Mouse (Mus musculus) liver, embryonic 14.5 days (tissue): ENCODE data around the gene Cpt1a. TPM values are rescaled to one million over a fixed set of nuclear protein-coding genes. Genes with fewer than 3 reads are reported as not detected.
A peak's percentile ranks its signal among the peaks of the same experiment; 100 is the strongest.

Experiments
- ATAC-seq: fragments of 200-750 bp; cut with Nextera tagmentation; 2 replicates; pipeline ENCODE4 v1.8.0; 2017; ENCODE audit warnings: moderate number of reproducible peaks, mild to moderate bottlenecking, moderate library complexity; ENCODE audit not compliant: insufficient read depth
- DNase-seq, 3 experiments: peaks; one replicate each; pipeline ENCODE4 v3.0.0-alpha.2; 2012 to 2013; ENCODE audit warnings: low read depth in 3 of 3, low spot score in 3 of 3
- H3K27ac ChIP-seq: fragments of 300-500 bp; sonication (generic); 2 replicates; pipeline ENCODE4 v1.5.1; 2014; ENCODE audit warnings: moderate library complexity, mild to moderate bottlenecking, control low read depth, inconsistent platforms
- H3K27me3 ChIP-seq: fragments of 300-500 bp; sonication (generic); 2 replicates; pipeline ENCODE4 v1.6.1; 2014; ENCODE audit warnings: mild to moderate bottlenecking, low read length, moderate library complexity; ENCODE audit not compliant: control insufficient read depth, insufficient read depth
- H3K36me3 ChIP-seq: fragments of 300-500 bp; sonication (generic); replicated peaks from 2 replicates; pipeline ENCODE4 v1.6.1; 2014; ENCODE audit warnings: low read depth; ENCODE audit not compliant: control insufficient read depth, insufficient read depth
- H3K4me1 ChIP-seq, 2 experiments: fragments of 200-500 bp in 1 of 2; fragments of 300-500 bp in 1 of 2; sonication (generic) in 1 of 2; replicated peaks; 2 replicates each; pipeline ENCODE4 v1.6.1; 2012 to 2014; ENCODE audit warnings: antibody characterized with exemption in 1 of 2, inconsistent platforms in 1 of 2, low read length in 1 of 2; ENCODE audit not compliant: control insufficient read depth in 2 of 2, insufficient read depth in 2 of 2
- H3K4me2 ChIP-seq: fragments of 300-500 bp; sonication (generic); 2 replicates; pipeline ENCODE4 v1.6.1; 2014; ENCODE audit warnings: low read depth, mild to moderate bottlenecking, control low read depth, moderate library complexity
- H3K4me3 ChIP-seq, 2 experiments: fragments of 200-500 bp in 1 of 2; fragments of 300-500 bp in 1 of 2; sonication (generic) in 1 of 2; 2 replicates each; pipeline ENCODE4 v1.5.1; 2012 to 2014; ENCODE audit warnings: low read depth in 2 of 2, low read length in 2 of 2, mild to moderate bottlenecking in 2 of 2, control low read depth in 1 of 2, inconsistent platforms in 1 of 2, moderate library complexity in 1 of 2; ENCODE audit not compliant: insufficient read depth in 1 of 2
- H3K9ac ChIP-seq: fragments of 300-500 bp; sonication (generic); replicated peaks from 2 replicates; pipeline ENCODE4 v1.6.1; 2014; ENCODE audit warnings: mild to moderate bottlenecking, control low read depth, moderate library complexity
- H3K9me3 ChIP-seq: fragments of 300-500 bp; sonication (generic); 2 replicates; pipeline ENCODE4 v1.6.1; 2016; ENCODE audit warnings: low read length, mixed read lengths; ENCODE audit not compliant: control insufficient read depth
- CTCF ChIP-seq: IDR thresholded peaks from 2 replicates; pipeline ENCODE4 v1.5.1; 2016; ENCODE audit warnings: antibody characterized with exemption, low read depth, control low read depth
- EP300 ChIP-seq: IDR thresholded peaks from 2 replicates; pipeline ENCODE4 v1.6.1; 2016; ENCODE audit warnings: antibody characterized with exemption, low read depth
- WGBS: fragments of 180-500 bp; shearing (Covaris S2); extraction: QIAGEN DNeasy Blood & Tissue Kit; methylation state at CpG from one replicate; pipeline ENCODE4 v1.1.7; 2014; ENCODE audit not compliant: insufficient replicate concordance; 5-methylcytosine and 5-hydroxymethylcytosine counted together
- polyA plus RNA-seq, 2 experiments: library from polyadenylated mRNA; depleted of rRNA in 1 of 2; stranded (reverse) in 1 of 2; unstranded in 1 of 2; fragments of >200 nt; fragmentation: Nextera tagmentation in 1 of 2; extraction: Ambion mirVana in 1 of 2; gene quantifications; 2 replicates each; pipeline versions ENCODE4 v1.2.1 to v1.2.3; 2012 to 2014

Gene Cpt1a
- polyA plus RNA-seq, 2 experiments: 4.6 to 5.2 TPM

GRCm38 (mm10) chr19:3324271-3324811 lies 2.2 kb downstream of the Cpt1a start:
- H3K9ac ChIP-seq: peak overlapping the region; percentile 71
- H3K4me3 ChIP-seq: peak overlapping the region; percentile 39 to 68
- H3K27ac ChIP-seq: peak overlapping the region; percentile 70; the same call in 1 of the 2 replicates
- H3K4me2 ChIP-seq: peak overlapping the region; percentile 94
- WGBS: 2% methylated on average over 17 of the region's 17 CpGs
- peaks cover 18 to 50% of the 10 kb centered on the region in 2 experiments for H3K4me1 ChIP-seq
- no peak for ATAC-seq
- no peak for TF ChIP-seq CTCF
- H3K36me3 ChIP-seq: no peaks in the 10 kb centered on the region
- no peaks in the 10 kb centered on the region for H3K9me3 ChIP-seq
- DNase-seq: no peak
- no peaks in the 10 kb centered on the region for H3K27me3 ChIP-seq

- TF ChIP-seq EP300 (peak; percentile 24; the same call in 1 of the 2 replicates), CTCF (peak; percentile 1; the same call in 1 of the 2 replicates)
- ATAC-seq (peak; percentile 57), DNase-seq (peak; percentile 83 to 88 (median 85))
- H3K27ac ChIP-seq: peak overlapping the region; percentile 70
- H3K4me1 ChIP-seq: peaks cover 18 to 50% of the 10 kb centered on the region in 2 experiments
- no peaks in the 10 kb centered on the region for H3K27me3 ChIP-seq
- H3K36me3 ChIP-seq: no peaks in the 10 kb centered on the region
- under 1% methylated on average over 59 of the region's 59 CpGs for WGBS
- H3K9ac ChIP-seq: peak overlapping the region; percentile 3
- no peaks in the 10 kb centered on the region for H3K9me3 ChIP-seq
- peak overlapping the region; percentile 68 to 70 for H3K4me3 ChIP-seq
- H3K4me2 ChIP-seq: peak overlapping the region; percentile 94
These were observed 3.0 kb downstream of the Cpt1a start for GRCm38 (mm10) chr19:3324931-3325711.

DNA sequence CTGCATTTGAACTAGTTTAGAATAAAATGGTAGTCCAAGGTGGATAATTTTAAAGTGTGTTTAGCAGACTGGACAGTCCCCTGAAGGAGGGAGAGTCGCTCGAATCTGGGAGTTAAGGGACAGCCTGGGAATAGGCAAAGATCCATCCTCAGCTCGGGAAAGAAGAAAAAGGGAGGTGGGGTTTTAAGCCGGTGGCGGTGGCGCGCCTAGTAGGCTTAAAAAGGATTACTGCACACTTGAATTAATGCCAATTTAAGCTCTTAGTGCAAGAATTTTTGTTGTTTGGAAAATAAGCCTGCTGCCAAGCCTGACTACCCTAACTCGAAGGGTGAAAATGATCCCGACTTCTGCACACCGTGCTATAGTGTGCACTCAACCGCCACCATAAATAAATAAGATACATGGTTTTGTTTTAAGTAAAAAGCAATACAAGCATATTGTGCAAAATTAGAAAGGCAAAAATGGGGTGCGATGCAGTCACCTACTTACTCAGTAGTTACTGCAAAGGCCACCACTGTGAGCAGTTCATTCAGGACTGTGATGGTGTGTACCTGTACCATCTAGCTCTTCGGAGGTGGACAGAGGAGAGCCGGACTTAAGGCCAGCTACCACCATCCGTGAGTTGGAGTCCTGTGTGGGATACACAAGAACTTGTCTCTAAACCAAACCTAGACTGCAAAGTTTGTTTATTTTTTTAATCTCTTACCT lies 3.8 kb downstream of the Cpt1a start:
- H3K4me2 ChIP-seq: peak overlapping the region; percentile 94
- peak overlapping the region; percentile 19 for H3K27ac ChIP-seq
- H3K4me3 ChIP-seq: peak overlapping the region; percentile 31 to 68
- H3K4me1 ChIP-seq: peaks cover 18 to 49% of the 10 kb centered on the region in 2 experiments
- no peaks in the 10 kb centered on the region for H3K9me3 ChIP-seq
- no peaks in the 10 kb centered on the region for H3K36me3 ChIP-seq
- ATAC-seq (no peak), DNase-seq (no peak)
- no peaks in the 10 kb centered on the region for H3K27me3 ChIP-seq
- H3K9ac ChIP-seq: peak overlapping the region; percentile 33
- WGBS: 45% methylated on average over 15 of the region's 15 CpGs
- TF ChIP-seq EP300 (no peak), CTCF (no peak)

DNA sequence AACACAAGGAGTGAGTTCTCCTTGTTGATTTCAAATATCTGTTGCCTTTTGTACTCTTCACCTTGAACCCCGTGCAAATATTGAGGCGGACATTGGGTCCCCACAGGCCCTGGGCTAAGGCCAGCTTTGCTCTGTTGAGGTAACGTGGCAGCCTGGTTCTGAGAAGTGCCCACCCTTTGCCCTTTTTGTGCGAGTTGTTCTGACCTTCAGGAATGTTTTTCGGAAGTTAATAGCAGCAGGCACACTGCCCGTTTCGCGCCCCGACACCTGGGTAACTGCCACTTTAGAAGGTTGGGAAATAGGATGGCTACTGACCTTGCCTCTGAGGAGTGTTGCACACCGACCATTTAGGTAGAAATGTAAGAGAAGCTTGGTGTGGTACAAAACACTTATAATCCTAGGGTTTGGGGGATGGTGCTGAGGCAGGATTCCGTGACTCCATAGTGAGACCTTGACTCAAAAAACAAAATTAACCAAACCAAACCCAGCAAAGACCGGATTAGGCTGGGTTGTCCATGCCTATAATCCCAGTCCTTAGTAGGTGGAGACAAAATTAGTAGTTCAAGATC lies 4.4 kb downstream of the Cpt1a start:
- TF ChIP-seq EP300 (no peak), CTCF (no peak)
- peaks cover 18 to 46% of the 10 kb centered on the region in 2 experiments for H3K4me1 ChIP-seq
- DNase-seq (no peak), ATAC-seq (no peak)
- H3K27me3 ChIP-seq: no peaks in the 10 kb centered on the region
- WGBS: 80% methylated on average over 12 of the region's 12 CpGs
- H3K27ac ChIP-seq: no peak overlapping the region
- no peaks in the 10 kb centered on the region for H3K36me3 ChIP-seq
- no peaks in the 10 kb centered on the region for H3K9me3 ChIP-seq
- no peak overlapping the region for H3K4me2 ChIP-seq
- H3K4me3 ChIP-seq: no peak overlapping the region
- no peak overlapping the region for H3K9ac ChIP-seq

- TF ChIP-seq CTCF (no peak), EP300 (no peak)
- Histone ChIP-seq H3K27me3 (no peaks in the 10 kb centered on the region), H3K9ac (no peak overlapping the region), H3K9me3 (no peaks in the 10 kb centered on the region), H3K36me3 (no peaks in the 10 kb centered on the region), H3K4me2 (no peak overlapping the region), H3K27ac (no peak overlapping the region), H3K4me1 (peaks cover 23 to 41% of the 10 kb centered on the region in 2 experiments), H3K4me3 (no peak overlapping the region)
- DNase-seq (no peak), ATAC-seq (no peak)
- 59% methylated on average over 6 of the region's 6 CpGs for WGBS
These were observed 11.1 kb downstream of the Cpt1a start for GRCm38 (mm10) chr19:3333247-3333646.
